ENCODE assay signal across 10 mouse cellular contexts in the genomic region with DNA sequence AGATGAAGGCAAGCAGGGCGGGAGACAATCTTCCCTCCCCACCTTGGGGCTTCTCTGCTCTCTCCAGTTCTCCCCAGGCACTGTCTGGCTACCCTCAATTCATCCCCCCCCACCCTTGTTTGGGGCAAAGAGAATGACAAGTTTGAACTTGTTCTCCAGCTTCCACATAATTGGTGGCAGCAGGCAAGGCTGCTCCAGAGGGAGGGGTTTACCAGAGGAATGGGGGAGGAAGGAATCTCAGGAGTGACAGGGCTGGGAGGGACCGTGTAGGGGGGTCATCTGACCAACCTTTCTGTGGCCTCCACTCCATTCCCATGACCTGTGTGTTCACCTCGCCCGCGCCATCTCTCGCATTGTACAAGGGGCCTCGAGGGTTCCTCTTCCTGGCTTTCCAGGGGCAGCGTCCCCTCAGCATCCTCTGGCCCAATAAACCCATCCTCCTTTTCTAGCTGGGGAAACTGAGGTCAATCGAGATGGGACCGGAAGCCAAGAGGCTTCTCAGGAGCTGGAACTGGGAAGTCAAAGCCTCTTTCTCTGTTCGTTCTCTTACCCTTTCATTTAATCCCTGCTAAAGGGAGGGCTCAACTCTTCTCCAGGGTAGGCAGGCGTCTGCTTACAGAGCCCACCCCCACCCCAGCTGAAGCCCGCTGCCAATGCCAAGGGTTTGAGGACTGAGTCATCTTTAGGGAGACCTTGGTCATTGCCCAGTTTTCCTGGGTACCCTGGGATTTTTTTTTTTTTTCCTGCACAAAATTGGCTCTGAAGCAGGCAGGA. TPM values are rescaled to one million over a fixed set of nuclear protein-coding genes. Genes with fewer than 3 reads are reported as not detected.
DNase-seq lines count a peak whose midpoint lies in the region; ATAC-seq and TF ChIP-seq lines count a peak whose summit lies in the region.
"Had no signal": no experiment of that assay in that cellular context is flagged by ENCODE, and none has a peak within 500 bp of the region (broad histone marks: within the 10 kb centered on the region; RNA-seq: fewer than 3 reads in every experiment).

No protein-coding gene starts in this region.

- TF ChIP-seq POLR2A in brain, embryonic 14.5 days (IDR thresholded peaks at IDR 0.05; ENCODE audit: borderline replicate concordance, extremely low read depth, insufficient read depth, insufficient read length, poor library complexity, severe bottlenecking) = no peak

- WGBS in heart, embryonic 10.5 days = 19% methylated on average over 13 of the region's 13 CpGs
- WGBS in hindbrain, embryonic 10.5 days = 12% methylated on average over 13 of the region's 13 CpGs
- WGBS in midbrain, embryonic 15.5 days = 15% methylated on average over 13 of the region's 13 CpGs

- H3K9ac ChIP-seq in midbrain, embryonic 15.5 days = peak overlapping the region; percentile 70

- no peaks in the 10 kb centered on the region for H3K36me3 ChIP-seq in heart, embryonic 10.5 days
- no peaks in the 10 kb centered on the region for H3K36me3 ChIP-seq in hindbrain, embryonic 10.5 days
- H3K36me3 ChIP-seq in midbrain, embryonic 15.5 days (replicated peaks) = no peaks in the 10 kb centered on the region

- peak overlapping the region; percentile 3; the same call in 1 of the 2 replicates for H3K27ac ChIP-seq in heart, embryonic 10.5 days
- peak overlapping the region; percentile 98 for H3K27ac ChIP-seq in hindbrain, embryonic 10.5 days
- peak overlapping the region; percentile 95 for H3K27ac ChIP-seq in midbrain, embryonic 15.5 days

- peak overlapping the region; percentile 83 for H3K4me2 ChIP-seq in midbrain, embryonic 15.5 days

- H3K9me3 ChIP-seq in heart, embryonic 10.5 days = no peaks in the 10 kb centered on the region
- no peaks in the 10 kb centered on the region for H3K9me3 ChIP-seq in hindbrain, embryonic 10.5 days
- no peaks in the 10 kb centered on the region for H3K9me3 ChIP-seq in midbrain, embryonic 15.5 days

- DNase-seq in heart, embryonic 10.5 days (ENCODE audit: low spot score) = no peak
- DNase-seq in heart, adult 11 months = no peak
- DNase-seq in brain, embryonic 14.5 days (ENCODE audit: low read depth) = peak; percentile 38
- DNase-seq in hindbrain, embryonic 10.5 days (ENCODE audit: low spot score) = peak; percentile 52
- no peak for DNase-seq in urinary bladder, adult 18-20 months (ENCODE audit: low spot score in 2 of 2)
- DNase-seq in gastrocnemius, postnatal 10 days = no peak
- no peak for DNase-seq in gastrocnemius, adult 18-20 months (ENCODE audit: low spot score)
- DNase-seq: B cell, adult 2 months; thymus, postnatal 14 days had no signal

- ATAC-seq in midbrain, embryonic 15.5 days (replicated peaks) = no peak

- TF ChIP-seq CTCF in brain, embryonic 14.5 days (IDR thresholded peaks at IDR 0.05; ENCODE audit: borderline replicate concordance, extremely low read depth, insufficient read depth, insufficient read length) = no peak

- H3K4me1 ChIP-seq in heart, embryonic 10.5 days = peaks cover 70% of the 10 kb centered on the region
- peaks cover 74% of the 10 kb centered on the region for H3K4me1 ChIP-seq in hindbrain, embryonic 10.5 days (replicated peaks)
- peaks cover 50% of the 10 kb centered on the region for H3K4me1 ChIP-seq in midbrain, embryonic 15.5 days

- no peak overlapping the region; the same call in 1 of the 2 replicates for H3K4me3 ChIP-seq in heart, embryonic 10.5 days
- peak overlapping the region; percentile 94 for H3K4me3 ChIP-seq in hindbrain, embryonic 10.5 days
- H3K4me3 ChIP-seq in midbrain, embryonic 15.5 days = peak overlapping the region; percentile 65; the same call in 1 of the 2 replicates

- peaks cover 81% of the 10 kb centered on the region for H3K27me3 ChIP-seq in heart, embryonic 10.5 days (ENCODE audit: insufficient read depth, poor library complexity, severe bottlenecking)
- H3K27me3 ChIP-seq in hindbrain, embryonic 10.5 days (ENCODE audit: insufficient read depth, poor library complexity, severe bottlenecking) = peaks cover 61% of the 10 kb centered on the region
- H3K27me3 ChIP-seq in midbrain, embryonic 15.5 days (replicated peaks) = no peaks in the 10 kb centered on the region

RNA-seq across cellular contexts. Expression of a gene that starts 1.3 kb away (rescaled TPM):
- polyA plus RNA-seq in heart, embryonic 10.5 days (2016; fragmentation: Nextera tagmentation; extraction: Ambion mirVana) = 2.1 and 5.5 TPM in 2 replicates
- polyA plus RNA-seq in brain, embryonic 14.5 days (2012; rRNA removed) = 18.5 and 26.5 TPM in 2 replicates
- 10.7 and 11.0 TPM in 2 replicates for polyA plus RNA-seq in hindbrain, embryonic 10.5 days (2016; fragmentation: Nextera tagmentation; extraction: Ambion mirVana)
- 6.0 and 6.4 TPM in 2 replicates for polyA plus RNA-seq in midbrain, embryonic 15.5 days (2015; fragmentation: Nextera tagmentation; extraction: Ambion mirVana)
- total RNA-seq in gastrocnemius, postnatal 10 days (2021) = under 1 TPM; 0.56 to 0.63 TPM
- total RNA-seq in gastrocnemius, adult 18-20 months (2021) = under 1 TPM; 0.16 to 0.26 TPM

RNA-seq across cellular contexts. Expression of a gene that starts 36.3 kb away (rescaled TPM):
- polyA plus RNA-seq in heart, embryonic 10.5 days (2016; fragmentation: Nextera tagmentation; extraction: Ambion mirVana) = 28.1 and 34.2 TPM in 2 replicates
- 85.2 and 111 TPM in 2 replicates for polyA plus RNA-seq in brain, embryonic 14.5 days (2012; rRNA removed)
- 36.1 and 39.8 TPM in 2 replicates for polyA plus RNA-seq in hindbrain, embryonic 10.5 days (2016; fragmentation: Nextera tagmentation; extraction: Ambion mirVana)
- polyA plus RNA-seq in midbrain, embryonic 15.5 days (2015; fragmentation: Nextera tagmentation; extraction: Ambion mirVana) = 53.4 and 55.0 TPM in 2 replicates
- total RNA-seq in gastrocnemius, postnatal 10 days (2021) = 10 to 100 TPM; 24.6 to 26.6 TPM
- total RNA-seq in gastrocnemius, adult 18-20 months (2021) = 10 to 100 TPM; 15.8 to 16.7 TPM

Comparison
In these comparisons a context has a peak if more than half of its experiments do, and no peak if none do; other contexts are left out.
1. DNase-seq: peak in brain, embryonic 14.5 days (single experiment) and hindbrain, embryonic 10.5 days (single experiment); none in heart, embryonic 10.5 days (single experiment), heart, adult 11 months (single experiment), urinary bladder, adult 18-20 months (0 of 2), gastrocnemius, postnatal 10 days (single experiment) and gastrocnemius, adult 18-20 months (single experiment).
2. H3K27ac ChIP-seq: peak in every context shown above with its lines; median percentile 98 in hindbrain, embryonic 10.5 days; 95 in midbrain, embryonic 15.5 days; 3 in heart, embryonic 10.5 days.